Mouse (Mus musculus) cerebellum, adult 2 months (tissue): ENCODE measurements at regions not wholly inside any gene's neighbourhood (a gene's known extent, or its start where the extent isn't known, plus 50 kb on each side); places are given as distances from the start of the nearest gene placed in this dataset.

ENCODE experiments used
- CTCF ChIP-seq: fragments of 200-500 bp; IDR thresholded peaks from 2 replicates; pipeline ENCODE4 v1.5.1; 2011; ENCODE audit warnings: low read depth, mild to moderate bottlenecking, control low read depth, low read length, moderate library complexity, borderline replicate concordance; ENCODE audit not compliant: insufficient read depth
- POLR2A ChIP-seq: fragments of 200-500 bp; IDR thresholded peaks from 2 replicates; pipeline ENCODE4 v1.6.1; 2011; ENCODE audit warnings: low read length, control low read depth, borderline replicate concordance; ENCODE audit not compliant: insufficient read depth

DNA sequence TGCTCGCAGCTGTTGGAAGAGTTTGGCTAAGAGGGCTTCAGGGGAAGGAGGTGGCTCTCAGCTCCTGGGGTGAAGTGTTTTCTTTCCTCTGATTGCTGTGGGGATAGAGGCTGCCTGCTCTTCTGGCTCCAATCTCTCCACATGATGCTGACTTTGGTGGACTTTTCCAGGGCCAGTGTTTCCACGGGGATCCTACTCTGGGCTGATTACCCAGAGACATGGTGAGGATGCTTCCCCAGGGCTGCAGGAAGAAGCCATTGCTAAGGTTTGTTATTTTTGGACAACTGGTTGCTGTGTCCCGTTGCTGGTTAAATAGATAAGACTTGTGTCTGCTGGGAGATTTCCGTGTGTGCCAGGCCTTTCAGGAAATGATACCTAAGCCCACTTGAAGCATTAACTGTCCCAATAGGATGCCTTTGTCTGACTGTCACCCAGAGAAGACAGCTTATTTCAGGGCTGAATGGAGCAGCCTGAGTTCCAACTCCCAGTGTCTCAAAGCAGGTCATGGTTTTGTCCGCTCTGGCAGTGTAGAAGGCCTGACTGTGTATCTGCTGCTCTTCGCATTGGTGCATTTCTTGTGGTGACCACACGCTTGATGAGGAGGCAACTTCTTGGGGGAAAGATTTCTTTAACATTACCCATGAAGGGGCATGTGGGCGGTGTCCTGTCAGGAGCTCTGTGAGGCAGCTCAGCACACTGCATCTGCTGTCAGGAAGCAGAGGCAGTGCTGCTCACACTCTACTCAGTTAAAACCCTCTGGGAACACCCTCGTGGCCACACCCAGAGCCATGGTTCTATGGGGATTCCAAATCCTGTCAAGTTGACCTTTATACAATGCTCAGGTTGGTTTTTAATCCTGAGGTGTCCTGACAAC, 228.3 kb upstream of the Gadl1 start:
- TF ChIP-seq POLR2A, result no peak
- TF ChIP-seq CTCF, result no peak
